Mouse (Mus musculus): Measurements from ENCODE around the gene Clec2l.
"Not testable (repeated sequence)": the region's sequence is repeated elsewhere in the genome, so short reads cannot be mapped to it uniquely, and the experiment has no call there.

Clec2l gene

DNA sequence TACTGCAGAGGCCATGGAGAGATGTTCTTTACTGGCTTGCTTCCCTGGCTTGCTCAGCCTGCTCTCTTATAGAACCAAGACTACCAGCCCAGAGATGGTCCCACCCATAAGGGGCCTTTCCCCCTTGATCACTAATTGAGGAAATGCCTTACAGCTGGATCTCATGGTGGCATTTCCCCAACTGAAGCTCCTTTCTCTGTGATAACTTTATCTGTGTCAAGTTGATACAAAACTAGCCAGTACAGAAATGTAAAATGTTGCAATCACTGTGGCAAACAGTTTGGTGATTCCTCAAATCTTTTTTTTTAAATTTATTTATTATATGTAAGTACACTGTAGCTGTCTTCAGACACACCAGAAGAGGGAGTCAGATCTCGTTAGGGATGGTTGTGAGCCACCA is 7.6 kb downstream of the Clec2l start:
- not testable (repeated sequence) for DNase-seq (ENCODE audit: low read depth)

DNA sequence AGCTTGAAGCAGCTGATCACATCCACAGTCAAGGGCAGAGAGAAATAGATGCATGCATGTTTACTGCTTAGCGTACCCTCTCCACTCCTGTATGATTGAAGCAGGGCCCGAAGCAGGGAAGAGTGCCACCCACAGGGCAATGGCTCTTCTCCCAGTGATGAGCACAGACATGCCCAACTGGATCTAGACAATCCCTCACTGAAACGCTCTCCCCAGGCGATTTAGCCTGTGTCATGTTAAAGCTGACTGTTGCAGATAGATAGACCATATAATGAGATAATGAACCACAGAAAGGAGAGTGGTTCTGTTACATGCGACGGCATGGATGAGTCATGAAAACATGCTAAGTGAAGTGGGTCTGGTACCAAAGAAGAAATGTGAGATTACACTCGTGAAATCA is 8.4 kb downstream of the Clec2l start:
- DNase-seq (ENCODE audit: low read depth), result no peak

DNA sequence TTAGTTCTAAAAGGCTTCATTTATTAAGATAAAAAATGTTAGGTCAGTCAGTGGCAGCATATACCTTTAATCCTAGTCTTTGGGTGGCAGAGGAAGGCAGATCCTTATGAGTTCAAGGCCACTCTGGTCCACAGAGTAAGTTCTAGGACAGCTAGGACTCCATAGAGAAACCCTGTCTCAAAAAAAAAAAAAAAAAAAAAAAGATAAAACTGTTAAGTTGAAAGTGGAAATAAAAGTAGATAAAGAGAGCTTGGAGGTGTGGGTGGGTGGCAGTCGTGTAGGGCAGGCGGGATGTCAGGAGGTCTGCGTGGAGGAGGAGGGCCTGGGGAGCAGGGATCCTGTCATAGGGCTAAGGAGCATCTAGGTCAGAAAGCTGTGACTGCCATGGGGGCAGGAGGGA is 9.1 kb downstream of the Clec2l start:
- DNase-seq (ENCODE audit: low read depth), result no peak

DNA sequence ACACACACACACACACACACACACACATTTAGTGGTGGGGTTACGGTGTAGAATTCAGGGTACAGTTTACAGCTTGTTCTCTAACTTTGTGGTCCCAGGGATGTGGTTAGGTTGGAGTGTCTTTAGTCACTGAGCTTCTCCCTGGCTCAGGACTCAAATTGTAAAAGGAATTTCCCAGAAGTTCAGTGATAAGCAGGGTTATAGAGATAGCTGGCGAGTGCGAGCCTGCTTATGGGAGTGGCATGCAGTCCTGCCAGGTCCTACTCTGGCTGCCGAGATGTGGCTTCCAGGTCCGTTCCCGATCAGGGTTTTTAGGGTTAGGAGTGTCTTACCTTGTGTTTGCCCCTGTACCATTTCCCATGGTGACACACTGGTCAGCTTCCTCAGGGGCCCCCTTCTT is 13.3 kb downstream of the Clec2l start:
- DNase-seq (ENCODE audit: low read depth), result no peak

DNA sequence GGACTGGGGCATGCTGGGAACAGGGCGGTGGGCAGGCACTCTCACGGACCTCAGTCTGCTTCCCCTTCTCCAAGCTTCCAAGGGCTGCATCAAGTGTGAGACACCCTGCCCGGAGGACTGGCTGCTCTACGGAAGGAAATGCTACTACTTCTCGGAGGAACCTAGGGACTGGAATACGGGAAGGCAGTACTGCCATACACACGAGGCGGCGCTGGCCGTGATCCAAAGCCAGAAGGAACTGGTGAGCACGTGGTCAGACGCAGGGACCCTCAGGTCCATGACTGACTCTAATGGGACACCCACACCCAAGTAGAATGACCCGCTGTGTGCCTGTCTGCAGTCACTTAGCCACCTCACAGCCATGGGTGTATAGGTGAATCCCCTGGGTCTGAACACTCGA is 13.9 kb downstream of the Clec2l start:
- DNase-seq (ENCODE audit: low read depth), result no peak

GRCm38 (mm10) chr6:38677629-38678028 is 14.8 kb downstream of the Clec2l start:
- DNase-seq (ENCODE audit: low read depth), result no peak

DNA sequence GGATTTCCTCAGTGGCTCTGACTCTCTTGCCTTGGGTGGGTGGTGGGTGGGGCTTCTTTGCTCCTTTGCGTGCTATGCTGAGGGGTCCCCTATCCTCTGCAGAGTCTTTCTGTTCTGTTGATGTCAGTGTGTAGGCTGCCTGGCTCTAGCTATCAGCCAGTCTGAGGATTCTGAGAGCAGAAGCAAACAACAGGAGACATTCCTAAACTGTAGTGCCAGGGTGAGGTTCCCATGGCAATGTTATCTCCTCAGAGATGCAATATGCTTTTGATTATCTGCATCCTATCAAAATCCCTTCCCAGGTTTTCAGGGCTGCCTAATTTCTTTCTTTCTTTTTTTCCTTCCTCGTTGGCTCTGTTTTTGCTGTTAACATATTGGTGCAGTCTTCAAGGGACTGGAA is 19.7 kb downstream of the Clec2l start:
- peak; percentile 50 for DNase-seq (ENCODE audit: low read depth)

DNA sequence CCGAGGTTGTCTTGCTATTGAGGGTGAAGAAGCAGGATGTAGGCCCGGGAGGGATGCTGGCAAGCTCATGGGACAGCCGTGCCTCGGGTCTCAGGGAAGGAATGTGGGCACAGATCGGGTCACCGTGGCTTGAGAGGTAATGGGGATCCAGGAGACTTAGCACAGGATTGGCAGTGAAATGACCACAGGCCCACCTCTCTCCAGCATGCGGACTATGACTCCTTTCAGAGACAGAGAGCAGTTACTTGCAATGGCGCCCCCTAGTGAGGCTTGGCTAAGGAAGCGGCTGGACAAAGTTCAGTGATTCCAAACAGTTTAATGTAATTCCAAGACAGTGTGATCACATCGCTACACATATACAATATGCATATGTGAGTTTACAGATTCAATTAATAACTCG is 24.3 kb downstream of the Clec2l start:
- peak; percentile 66 for DNase-seq (ENCODE audit: low read depth)

GRCm38 (mm10) chr6:38688841-38689240 is 26.0 kb downstream of the Clec2l start:
- DNase-seq (ENCODE audit: low read depth), result no peak

- no peak for DNase-seq (ENCODE audit: low read depth)
Observed at GRCm38 (mm10) chr6:38690615-38691014, 27.7 kb downstream of the Clec2l start.

DNA sequence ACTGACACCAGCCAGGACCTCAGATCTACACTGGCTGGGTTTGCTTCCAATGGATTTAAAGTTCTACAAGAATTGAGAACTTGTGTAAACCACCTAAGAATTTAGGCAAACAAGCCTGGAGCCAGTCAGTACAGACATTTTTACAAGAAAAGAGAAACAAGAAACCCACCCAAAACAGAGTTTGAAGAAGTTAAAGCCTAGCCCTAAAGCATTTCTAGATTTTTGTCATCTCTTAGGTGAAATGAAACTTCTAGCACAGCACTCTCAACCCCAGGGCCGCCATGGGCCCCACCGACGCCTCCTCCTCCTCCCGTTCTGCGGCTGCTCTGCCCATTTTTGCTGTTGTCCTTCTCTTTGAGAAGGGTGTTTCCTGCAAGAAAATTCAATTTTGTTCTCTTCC is 28.2 kb downstream of the Clec2l start:
- DNase-seq (ENCODE audit: low read depth), result no peak

DNA sequence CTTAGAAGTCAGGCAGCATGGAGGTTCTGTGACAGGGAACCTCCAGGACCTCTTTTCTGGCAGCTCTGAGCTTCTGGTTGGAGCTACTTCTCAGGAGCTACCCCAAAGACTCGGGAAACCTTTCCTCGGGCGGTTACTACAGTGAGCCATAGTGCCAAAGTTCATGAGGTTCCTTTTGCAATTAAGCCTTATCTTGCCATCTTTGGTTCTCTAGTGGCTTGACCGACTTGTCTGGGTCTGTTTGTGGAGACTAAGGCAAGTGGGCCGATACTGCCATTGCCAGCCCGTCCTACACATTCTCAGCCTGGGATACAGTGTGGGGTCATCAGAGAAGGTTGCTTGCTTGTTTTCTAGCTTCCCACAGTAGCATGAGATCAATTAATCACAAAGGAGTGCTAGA is 29.7 kb downstream of the Clec2l start:
- DNase-seq (ENCODE audit: low read depth), result no peak

DNA sequence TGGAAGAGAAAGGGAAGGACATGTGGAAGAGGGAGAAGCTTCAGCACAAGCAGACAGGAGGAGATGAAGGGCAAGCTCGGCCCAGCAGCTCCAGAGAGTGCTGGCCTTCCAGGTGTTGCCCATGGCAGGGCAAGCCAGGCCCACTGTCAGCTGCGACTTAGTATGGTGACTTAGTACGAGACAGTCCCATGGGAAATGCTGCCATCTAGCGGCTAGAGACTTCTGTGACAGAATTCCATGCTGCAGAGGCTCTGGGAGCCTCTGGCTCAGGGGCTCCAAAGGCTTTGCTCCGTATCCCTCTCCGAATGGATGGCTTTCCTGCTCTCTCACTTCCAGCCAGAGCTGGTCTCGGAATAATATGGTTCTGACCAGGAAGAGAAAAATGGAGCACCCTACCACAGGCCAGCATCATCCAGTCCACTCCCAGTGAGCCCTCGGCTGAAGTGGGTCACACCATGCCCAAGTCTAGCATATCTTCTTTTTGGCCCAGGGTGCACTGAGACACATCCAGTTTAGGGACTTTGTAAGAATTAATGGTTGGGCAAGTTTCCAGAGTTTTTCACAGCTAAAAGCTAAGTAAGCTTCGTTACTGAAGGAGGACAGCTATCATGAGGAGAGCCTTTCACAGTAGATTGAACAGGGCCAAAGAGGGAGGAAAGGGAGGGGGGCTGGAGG is 32.6 kb downstream of the Clec2l start:
- DNase-seq (ENCODE audit: low read depth), result peak; percentile 86

- DNase-seq (ENCODE audit: low read depth), result no peak
Observed at GRCm38 (mm10) chr6:38696570-38696969, 33.7 kb downstream of the Clec2l start.

GRCm38 (mm10) chr6:38698233-38698889 is 35.5 kb downstream of the Clec2l start:
- DNase-seq (ENCODE audit: low read depth), result no peak

- DNase-seq (ENCODE audit: low read depth), result no peak
Observed at GRCm38 (mm10) chr6:38701421-38701820, 38.6 kb downstream of the Clec2l start.

DNA sequence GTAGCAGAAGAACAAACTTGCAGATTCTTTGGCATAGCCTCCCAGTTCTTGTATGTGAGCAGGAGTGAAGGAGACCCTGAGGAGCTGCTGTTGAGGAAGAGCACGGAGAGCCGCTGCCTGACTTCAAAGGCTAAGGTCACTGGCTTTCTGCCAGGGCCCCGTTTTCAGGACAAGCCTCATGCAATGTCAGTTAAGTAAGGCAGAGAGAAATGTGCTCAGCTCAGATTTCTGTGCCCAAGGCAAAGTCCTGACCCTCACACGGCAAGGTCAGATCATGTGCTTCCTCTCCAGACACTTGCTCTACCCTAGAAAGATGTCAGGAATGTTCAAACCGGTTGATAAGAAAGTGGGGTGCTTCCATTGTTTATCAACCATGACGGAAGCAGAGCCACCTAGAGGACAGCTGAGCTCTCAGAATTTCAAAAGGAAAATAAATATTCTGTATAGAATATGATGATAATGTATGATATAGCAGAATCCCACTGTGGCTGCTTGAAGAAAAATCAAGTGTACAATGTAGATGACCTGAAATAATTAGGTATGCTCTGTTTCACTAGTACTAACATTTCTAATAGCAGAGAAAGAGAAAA is 40.0 kb downstream of the Clec2l start:
- no peak for DNase-seq (ENCODE audit: low read depth)

DNA sequence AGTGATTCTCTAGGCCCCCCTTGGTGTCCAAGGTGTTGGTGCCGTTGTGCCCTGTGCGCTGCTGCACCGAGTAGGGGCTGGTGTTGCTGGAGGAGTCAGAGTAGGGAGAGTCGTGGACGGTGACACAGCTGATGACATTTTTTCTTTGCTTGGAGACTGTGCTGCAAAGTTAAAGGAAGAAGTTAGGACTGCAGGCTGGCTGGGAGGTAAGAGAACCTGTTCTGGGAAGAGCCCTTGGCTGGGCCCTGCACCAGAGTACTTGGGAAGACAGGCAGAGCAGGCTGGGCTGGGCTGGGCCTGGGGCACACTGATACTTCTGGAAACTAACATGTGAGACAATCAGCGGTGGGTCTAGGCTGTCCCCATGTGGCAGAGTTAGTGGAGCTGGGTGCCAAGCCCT is 40.7 kb downstream of the Clec2l start:
- no peak for DNase-seq (ENCODE audit: low read depth)

DNA sequence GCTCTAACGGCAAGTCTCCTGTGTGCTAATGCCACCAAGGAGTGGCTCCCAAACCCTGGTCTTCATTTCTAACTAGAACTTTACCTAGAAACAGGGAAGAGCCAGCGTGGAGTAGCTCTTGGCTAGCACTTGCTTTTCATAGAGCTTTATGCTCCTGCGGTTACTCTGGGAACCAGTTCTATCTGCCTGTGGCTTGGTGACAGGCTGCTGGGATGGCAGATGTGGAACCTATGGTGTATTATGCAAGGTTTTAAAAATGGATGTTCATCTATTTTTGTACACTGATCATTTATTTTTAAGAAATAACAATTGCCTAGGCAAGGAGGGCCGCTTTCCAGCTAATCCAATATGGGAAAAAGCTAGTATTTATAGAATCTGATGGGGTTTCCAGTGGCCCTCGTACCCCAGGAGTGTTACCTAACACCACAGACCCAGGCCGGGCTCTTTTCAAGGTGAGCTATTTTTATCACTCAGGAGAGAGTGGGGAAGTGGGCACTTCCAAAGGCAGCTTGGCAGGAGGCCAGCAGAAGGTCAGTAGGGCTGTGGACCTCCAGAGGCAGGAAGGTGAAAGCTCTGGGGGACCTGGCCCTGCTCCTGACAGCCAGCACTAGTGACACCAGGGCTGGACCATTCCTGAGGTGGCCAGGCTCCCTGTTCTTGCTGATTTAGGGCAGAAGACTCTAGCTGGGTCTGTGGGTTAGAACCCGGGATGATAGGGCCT is 41.6 kb downstream of the Clec2l start:
- no peak for DNase-seq (ENCODE audit: low read depth)

DNA sequence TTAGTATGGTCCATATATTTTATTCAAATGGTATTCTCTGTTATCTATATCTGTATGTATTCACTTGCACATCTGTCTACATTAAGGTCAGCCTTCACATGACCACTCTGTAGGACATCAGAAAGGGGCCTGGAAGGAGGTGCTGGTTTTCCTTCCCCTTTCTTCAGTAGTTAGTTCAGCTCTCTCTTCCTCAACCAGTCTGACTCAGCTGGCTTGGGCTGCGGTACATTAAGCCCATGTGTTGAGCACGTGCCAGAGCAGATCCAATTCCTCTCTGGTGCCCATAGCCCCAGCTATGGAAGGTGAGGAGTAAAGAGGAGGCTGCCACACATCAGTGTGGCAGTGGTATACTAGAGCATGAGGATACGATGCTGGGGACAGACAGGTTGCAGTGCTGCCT is 47.6 kb downstream of the Clec2l start:
- peak; percentile 33 for DNase-seq (ENCODE audit: low read depth)

DNA sequence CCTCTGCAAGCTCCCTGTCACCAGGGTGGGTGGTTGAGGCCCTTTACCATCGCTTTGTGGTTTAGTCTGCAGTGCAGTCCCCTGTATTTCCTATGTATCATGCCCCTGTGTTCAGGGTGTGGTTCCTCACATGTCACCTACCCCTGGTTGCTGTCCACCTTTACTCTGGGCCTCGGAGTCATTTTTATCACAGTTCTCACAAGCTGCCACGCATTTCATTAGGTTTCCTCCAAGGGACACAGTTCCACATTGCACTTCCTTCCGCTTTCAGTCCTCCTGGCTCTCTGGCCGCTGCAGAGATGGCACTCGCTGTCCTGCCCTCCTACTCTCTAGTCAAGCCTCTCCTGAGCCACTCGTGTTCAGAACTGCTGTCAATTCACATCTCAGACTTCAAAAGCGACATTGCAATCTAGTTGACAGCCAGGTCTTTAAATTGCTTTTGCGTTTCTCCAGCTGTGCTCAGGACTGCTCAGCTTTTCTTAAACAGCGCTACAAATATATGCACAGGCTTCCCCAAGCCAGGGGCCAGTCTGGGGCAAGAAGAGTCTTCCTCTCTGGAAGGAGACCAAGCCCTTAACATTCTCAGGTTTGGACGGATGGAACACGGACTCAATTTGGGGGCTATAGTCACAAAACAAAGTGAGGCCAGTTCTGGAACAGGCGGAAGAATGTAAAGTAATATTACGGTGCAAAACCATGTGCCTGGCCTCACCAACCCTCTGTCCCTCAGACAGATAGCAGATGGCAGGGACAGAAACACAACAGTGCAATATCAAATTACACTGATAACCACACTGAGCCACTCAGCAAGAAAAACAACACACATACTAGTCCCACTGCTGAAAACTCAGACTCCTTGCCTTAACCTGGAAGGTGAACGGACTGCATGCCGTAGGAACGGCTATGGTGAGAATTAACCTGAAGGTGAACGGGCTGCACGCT is 51.4 kb downstream of the Clec2l start:
- no peak for DNase-seq (ENCODE audit: low read depth)

DNA sequence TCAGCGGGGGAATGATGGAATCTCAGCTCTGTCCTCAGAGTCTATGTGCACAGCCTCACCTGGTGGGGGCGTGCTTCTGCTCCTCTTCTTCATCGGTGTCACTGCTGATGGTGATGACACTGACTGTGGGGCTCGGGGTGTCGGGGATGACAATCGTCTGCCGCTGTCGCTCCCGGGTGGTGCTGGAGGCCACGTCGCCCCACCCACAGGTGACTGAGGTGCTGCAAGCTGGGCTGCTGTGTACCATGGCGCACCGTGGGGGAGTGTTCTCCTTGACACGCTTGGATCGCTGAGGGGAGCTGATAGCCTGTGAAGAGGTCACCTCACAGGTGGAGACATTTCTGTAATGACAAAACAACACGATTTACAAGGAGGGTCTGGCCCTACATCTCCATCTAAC is 53.0 kb downstream of the Clec2l start:
- DNase-seq (ENCODE audit: low read depth), result no peak

All from NIH3T3 (cell line).